Mouse (Mus musculus) neural tube, embryonic 13.5 days (tissue): Measurements from ENCODE around the gene Ajm1. TPM values are rescaled to one million over a fixed set of nuclear protein-coding genes. Genes with fewer than 3 reads are reported as not detected.
A peak's percentile ranks its signal among the peaks of the same experiment; 100 is the strongest.

Experiments
- ATAC-seq: fragments of 200-750 bp; cut with Nextera tagmentation; 2 replicates; pipeline ENCODE4 v1.8.0; 2017; ENCODE audit warnings: low read depth, mild to moderate bottlenecking, moderate TSS enrichment, moderate library complexity
- H3K27ac ChIP-seq: fragments of 300-500 bp; sonication (generic); replicated peaks from 2 replicates; pipeline ENCODE4 v1.5.1; 2015; ENCODE audit warnings: moderate library complexity, mild to moderate bottlenecking, inconsistent platforms
- H3K27me3 ChIP-seq: fragments of 300-500 bp; sonication (generic); 2 replicates; pipeline ENCODE4 v1.6.1; 2015; ENCODE audit warnings: mild to moderate bottlenecking, inconsistent platforms
- H3K36me3 ChIP-seq: fragments of 300-500 bp; sonication (generic); 2 replicates; pipeline ENCODE4 v1.6.1; 2015; ENCODE audit warnings: mild to moderate bottlenecking, inconsistent platforms
- H3K4me1 ChIP-seq: fragments of 300-500 bp; sonication (generic); replicated peaks from 2 replicates; pipeline ENCODE4 v1.6.1; 2015; ENCODE audit warnings: inconsistent platforms
- H3K4me2 ChIP-seq: fragments of 300-500 bp; sonication (generic); 2 replicates; pipeline ENCODE4 v1.6.1; 2015; ENCODE audit warnings: inconsistent platforms, mild to moderate bottlenecking, moderate library complexity
- H3K4me3 ChIP-seq: fragments of 300-500 bp; sonication (generic); 2 replicates; pipeline ENCODE4 v1.5.1; 2015; ENCODE audit warnings: mild to moderate bottlenecking, inconsistent platforms
- H3K9ac ChIP-seq: fragments of 300-500 bp; sonication (generic); 2 replicates; pipeline ENCODE4 v1.6.1; 2015; ENCODE audit warnings: moderate library complexity, mild to moderate bottlenecking, inconsistent platforms
- H3K9me3 ChIP-seq: fragments of 300-500 bp; sonication (generic); 2 replicates; pipeline ENCODE4 v1.6.1; 2016; ENCODE audit warnings: inconsistent platforms
- WGBS: fragments of 180-500 bp; shearing (Covaris S2); methylation state at CpG from one replicate; pipeline ENCODE4 v1.1.7; 2015; 5-methylcytosine and 5-hydroxymethylcytosine counted together
- polyA plus RNA-seq: library from polyadenylated mRNA; unstranded; fragments of >200 nt; fragmentation: Nextera tagmentation; extraction: Ambion mirVana; gene quantifications from 2 replicates; pipeline ENCODE4 v1.2.1, GENCODE M21; 2015

Gene Ajm1
- polyA plus RNA-seq, 1 experiment from 2014 or later: 8.4 TPM

GRCm38 (mm10) chr2:25602526-25602925, 21.0 kb upstream of the Ajm1 start:
- Histone ChIP-seq H3K9me3 (no peaks in the 10 kb centered on the region), H3K36me3 (peaks cover 54% of the 10 kb centered on the region), H3K27me3 (no peaks in the 10 kb centered on the region), H3K4me3 (no peak overlapping the region), H3K4me2 (no peak overlapping the region), H3K9ac (no peak overlapping the region), H3K27ac (no peak overlapping the region), H3K4me1 (peaks cover 16% of the 10 kb centered on the region)
- 98% methylated on average over 5 of the region's 5 CpGs for WGBS
- ATAC-seq: no peak

- Histone ChIP-seq H3K9ac (no peak overlapping the region), H3K27ac (no peak overlapping the region), H3K4me3 (no peak overlapping the region), H3K27me3 (no peaks in the 10 kb centered on the region), H3K4me2 (no peak overlapping the region), H3K36me3 (peaks cover 79% of the 10 kb centered on the region), H3K9me3 (no peaks in the 10 kb centered on the region), H3K4me1 (no peaks in the 10 kb centered on the region)
- no peak for ATAC-seq
- WGBS: 96% methylated on average over 2 of the region's 2 CpGs
Measured at GRCm38 (mm10) chr2:25600037-25600436, 18.5 kb upstream of the Ajm1 start.

- no peak overlapping the region for H3K9ac ChIP-seq
- H3K4me1 ChIP-seq: no peaks in the 10 kb centered on the region
- H3K4me3 ChIP-seq: no peak overlapping the region
- H3K27ac ChIP-seq: no peak overlapping the region
- H3K9me3 ChIP-seq: no peaks in the 10 kb centered on the region
- H3K36me3 ChIP-seq: peaks cover 87% of the 10 kb centered on the region
- ATAC-seq: no peak
- H3K27me3 ChIP-seq: no peaks in the 10 kb centered on the region
- no peak overlapping the region for H3K4me2 ChIP-seq
- 90% methylated on average over 1 of the region's 1 CpGs for WGBS
Measured at GRCm38 (mm10) chr2:25598749-25599148, 17.2 kb upstream of the Ajm1 start.

- no peak overlapping the region for H3K4me2 ChIP-seq
- no peaks in the 10 kb centered on the region for H3K27me3 ChIP-seq
- no peak overlapping the region for H3K4me3 ChIP-seq
- 96% methylated on average over 5 of the region's 5 CpGs for WGBS
- no peaks in the 10 kb centered on the region for H3K9me3 ChIP-seq
- no peak overlapping the region for H3K9ac ChIP-seq
- ATAC-seq: no peak
- no peak overlapping the region for H3K27ac ChIP-seq
- H3K4me1 ChIP-seq: no peaks in the 10 kb centered on the region
- H3K36me3 ChIP-seq: peaks cover 95% of the 10 kb centered on the region
Measured at GRCm38 (mm10) chr2:25596765-25597510, 15.4 kb upstream of the Ajm1 start.

- ATAC-seq: no peak
- Histone ChIP-seq H3K27ac (no peak overlapping the region), H3K27me3 (no peaks in the 10 kb centered on the region), H3K4me1 (no peaks in the 10 kb centered on the region), H3K9ac (no peak overlapping the region), H3K36me3 (peaks cover 89% of the 10 kb centered on the region), H3K4me3 (no peak overlapping the region), H3K4me2 (no peak overlapping the region), H3K9me3 (no peaks in the 10 kb centered on the region)
- 89% methylated on average over 2 of the region's 2 CpGs for WGBS
Measured at GRCm38 (mm10) chr2:25591863-25592262, 10.3 kb upstream of the Ajm1 start.

- 95% methylated on average over 8 of the region's 8 CpGs for WGBS
- no peaks in the 10 kb centered on the region for H3K9me3 ChIP-seq
- H3K36me3 ChIP-seq: peaks cover 92% of the 10 kb centered on the region
- no peak overlapping the region for H3K4me3 ChIP-seq
- no peak overlapping the region for H3K4me2 ChIP-seq
- peaks cover 6% of the 10 kb centered on the region for H3K4me1 ChIP-seq
- no peak overlapping the region for H3K9ac ChIP-seq
- no peak overlapping the region for H3K27ac ChIP-seq
- H3K27me3 ChIP-seq: no peaks in the 10 kb centered on the region
- no peak for ATAC-seq
Measured at GRCm38 (mm10) chr2:25588227-25588907, 6.8 kb upstream of the Ajm1 start.

GRCm38 (mm10) chr2:25587290-25587689, 5.7 kb upstream of the Ajm1 start:
- Histone ChIP-seq H3K9me3 (no peaks in the 10 kb centered on the region), H3K27ac (no peak overlapping the region), H3K4me1 (peaks cover 17% of the 10 kb centered on the region), H3K27me3 (no peaks in the 10 kb centered on the region), H3K4me3 (no peak overlapping the region), H3K4me2 (no peak overlapping the region), H3K9ac (no peak overlapping the region), H3K36me3 (peaks cover 87% of the 10 kb centered on the region)
- WGBS: 91% methylated on average over 8 of the region's 8 CpGs
- ATAC-seq: no peak

GRCm38 (mm10) chr2:25585601-25586000, 4.0 kb upstream of the Ajm1 start:
- no peak overlapping the region for H3K4me2 ChIP-seq
- no peak overlapping the region for H3K27ac ChIP-seq
- H3K9me3 ChIP-seq: no peaks in the 10 kb centered on the region
- no peak overlapping the region for H3K4me3 ChIP-seq
- peaks cover 5% of the 10 kb centered on the region for H3K27me3 ChIP-seq
- WGBS: 86% methylated on average over 3 of the region's 3 CpGs
- H3K4me1 ChIP-seq: peaks cover 32% of the 10 kb centered on the region
- H3K36me3 ChIP-seq: peaks cover 70% of the 10 kb centered on the region
- no peak overlapping the region for H3K9ac ChIP-seq
- no peak for ATAC-seq

GRCm38 (mm10) chr2:25584856-25585255, 3.3 kb upstream of the Ajm1 start:
- no peak overlapping the region for H3K4me3 ChIP-seq
- H3K4me1 ChIP-seq: peaks cover 38% of the 10 kb centered on the region
- no peak overlapping the region for H3K4me2 ChIP-seq
- no peak overlapping the region for H3K27ac ChIP-seq
- no peak overlapping the region for H3K9ac ChIP-seq
- WGBS: 92% methylated on average over 4 of the region's 4 CpGs
- no peaks in the 10 kb centered on the region for H3K9me3 ChIP-seq
- peaks cover 13% of the 10 kb centered on the region for H3K27me3 ChIP-seq
- ATAC-seq: no peak
- H3K36me3 ChIP-seq: peaks cover 63% of the 10 kb centered on the region

- Histone ChIP-seq H3K36me3 (peaks cover 60% of the 10 kb centered on the region), H3K27me3 (peaks cover 20% of the 10 kb centered on the region), H3K4me1 (peaks cover 46% of the 10 kb centered on the region), H3K4me2 (no peak overlapping the region), H3K9ac (no peak overlapping the region), H3K27ac (no peak overlapping the region), H3K4me3 (no peak overlapping the region), H3K9me3 (no peaks in the 10 kb centered on the region)
- no peak for ATAC-seq
- WGBS: 95% methylated on average over 3 of the region's 3 CpGs
Measured at GRCm38 (mm10) chr2:25584152-25584551, 2.6 kb upstream of the Ajm1 start.

- peaks cover 56% of the 10 kb centered on the region for H3K36me3 ChIP-seq
- H3K4me3 ChIP-seq: no peak overlapping the region
- no peak overlapping the region for H3K4me2 ChIP-seq
- ATAC-seq: no peak
- peaks cover 51% of the 10 kb centered on the region for H3K4me1 ChIP-seq
- H3K27ac ChIP-seq: peak overlapping the region; percentile 83
- peak overlapping the region; percentile 31; the same call in 1 of the 2 replicates for H3K9ac ChIP-seq
- peaks cover 25% of the 10 kb centered on the region for H3K27me3 ChIP-seq
- 71% methylated on average over 4 of the region's 4 CpGs for WGBS
- no peaks in the 10 kb centered on the region for H3K9me3 ChIP-seq
Measured at GRCm38 (mm10) chr2:25583571-25583970, 2.0 kb upstream of the Ajm1 start.

- H3K9me3 ChIP-seq: no peaks in the 10 kb centered on the region
- H3K27ac ChIP-seq: peak overlapping the region; percentile 83
- ATAC-seq: peak; percentile 51; the same call in 1 of the 2 replicates
- no peak overlapping the region for H3K4me2 ChIP-seq
- 53% methylated on average over 6 of the region's 6 CpGs for WGBS
- peak overlapping the region; percentile 31; the same call in 1 of the 2 replicates for H3K9ac ChIP-seq
- peaks cover 30% of the 10 kb centered on the region for H3K27me3 ChIP-seq
- H3K4me3 ChIP-seq: no peak overlapping the region
- H3K36me3 ChIP-seq: peaks cover 51% of the 10 kb centered on the region
- H3K4me1 ChIP-seq: peaks cover 56% of the 10 kb centered on the region
Measured at GRCm38 (mm10) chr2:25583120-25583481, 1.5 kb upstream of the Ajm1 start.
